Mouse (Mus musculus): ENCODE results near the gene Nkiras1. TPM values are rescaled to one million over a fixed set of nuclear protein-coding genes. Genes with fewer than 3 reads are reported as not detected.

Nkiras1 gene
- polyA plus RNA-seq, 1 experiment from 2014 or later: 21.5 TPM

DNA sequence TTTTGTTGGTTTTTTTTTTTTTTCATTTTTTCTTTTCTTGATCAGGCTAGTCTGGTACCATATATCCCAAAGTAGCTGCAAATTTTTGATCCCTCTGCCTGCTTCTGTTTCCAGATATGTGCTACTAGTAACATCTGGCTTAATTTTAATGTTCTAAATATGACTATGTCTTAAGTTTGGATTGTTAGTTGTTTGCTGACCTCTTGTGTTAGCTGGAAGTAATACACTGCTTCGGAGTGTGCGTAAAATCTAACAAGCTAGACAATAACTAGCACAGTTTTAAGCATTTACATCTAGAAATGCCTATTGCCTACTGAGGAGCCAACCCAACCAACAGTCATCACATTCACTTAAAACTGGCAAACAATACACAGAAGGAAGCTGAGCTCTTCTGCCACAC is 13.6 kb downstream of the Nkiras1 start:
- peaks cover 17% of the 10 kb centered on the region for H3K36me3 ChIP-seq
- no peak overlapping the region for H3K9ac ChIP-seq
- WGBS: 86% methylated on average over 2 of the region's 2 CpGs
- ATAC-seq (ENCODE audit: insufficient number of reproducible peaks, insufficient read depth, low FRiP score, low TSS enrichment): no peak
- H3K4me3 ChIP-seq: no peak overlapping the region
- no peak overlapping the region for H3K27ac ChIP-seq
- no peaks in the 10 kb centered on the region for H3K27me3 ChIP-seq
- no peaks in the 10 kb centered on the region for H3K9me3 ChIP-seq
- H3K4me2 ChIP-seq (replicated peaks): no peak overlapping the region
- H3K4me1 ChIP-seq: no peaks in the 10 kb centered on the region

- H3K27me3 ChIP-seq: no peaks in the 10 kb centered on the region
- no peak overlapping the region for H3K4me3 ChIP-seq
- peaks cover 10% of the 10 kb centered on the region for H3K36me3 ChIP-seq
- H3K4me1 ChIP-seq: no peaks in the 10 kb centered on the region
- WGBS: 89% methylated on average over 3 of the region's 3 CpGs
- no peak overlapping the region for H3K9ac ChIP-seq
- no peak overlapping the region for H3K4me2 ChIP-seq (replicated peaks)
- H3K27ac ChIP-seq: no peak overlapping the region
- ATAC-seq (ENCODE audit: insufficient number of reproducible peaks, insufficient read depth, low FRiP score, low TSS enrichment): no peak
- H3K9me3 ChIP-seq: no peaks in the 10 kb centered on the region
Observed at GRCm38 (mm10) chr14:18285476-18285875, 14.5 kb downstream of the Nkiras1 start.

DNA sequence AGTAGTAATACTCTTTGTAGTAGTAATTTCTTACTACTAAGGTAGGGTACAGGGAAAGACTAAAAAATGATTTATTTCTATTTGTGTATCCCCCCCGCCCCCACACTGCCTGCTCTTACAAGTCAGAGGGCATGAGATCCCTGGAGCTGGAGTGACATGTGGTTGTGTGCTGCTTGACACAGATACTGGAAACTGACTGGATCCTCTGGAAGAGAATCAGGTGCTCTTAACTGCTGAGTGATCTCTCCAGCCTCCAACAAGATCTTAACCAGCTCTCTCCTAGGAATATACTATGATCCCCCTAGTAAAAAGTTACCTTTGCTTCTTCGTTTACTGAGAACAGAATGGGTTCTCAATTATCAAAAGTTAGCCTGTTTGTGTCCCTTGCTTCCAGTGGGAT is 15.5 kb downstream of the Nkiras1 start:
- ATAC-seq (ENCODE audit: insufficient number of reproducible peaks, insufficient read depth, low FRiP score, low TSS enrichment): no peak
- no peak overlapping the region for H3K9ac ChIP-seq
- H3K4me2 ChIP-seq (replicated peaks): no peak overlapping the region
- H3K36me3 ChIP-seq: peaks cover 10% of the 10 kb centered on the region
- no peak overlapping the region for H3K27ac ChIP-seq
- H3K9me3 ChIP-seq: no peaks in the 10 kb centered on the region
- 90% methylated on average over 2 of the region's 2 CpGs for WGBS
- no peaks in the 10 kb centered on the region for H3K27me3 ChIP-seq
- H3K4me3 ChIP-seq: no peak overlapping the region
- H3K4me1 ChIP-seq: no peaks in the 10 kb centered on the region

DNA sequence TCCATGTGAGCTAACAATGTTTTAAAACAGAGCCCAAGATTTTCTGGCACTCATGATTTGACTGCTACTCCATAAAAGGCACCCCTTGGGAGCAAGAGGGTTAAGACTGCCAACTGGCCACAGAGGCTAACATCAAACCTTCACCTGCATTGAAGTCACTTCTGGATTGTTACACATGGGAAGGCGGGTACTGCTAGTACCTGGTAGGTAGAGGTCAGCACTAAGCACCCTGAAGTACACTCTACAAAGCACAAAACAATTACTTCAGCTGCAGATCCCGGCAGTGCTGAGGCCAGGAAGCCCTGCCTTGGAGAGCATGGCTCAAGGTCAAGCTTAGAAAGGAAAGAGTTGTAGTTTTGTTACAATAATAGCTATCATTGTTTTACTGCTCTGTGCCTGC is 16.5 kb downstream of the Nkiras1 start:
- Histone ChIP-seq H3K9ac (no peak overlapping the region), H3K4me3 (no peak overlapping the region), H3K27ac (no peak overlapping the region), H3K9me3 (no peaks in the 10 kb centered on the region), H3K27me3 (no peaks in the 10 kb centered on the region), H3K4me2 (replicated peaks) (no peak overlapping the region), H3K4me1 (no peaks in the 10 kb centered on the region), H3K36me3 (peaks cover 3% of the 10 kb centered on the region; the same call in 1 of the 2 replicates)
- no peak for ATAC-seq (ENCODE audit: insufficient number of reproducible peaks, insufficient read depth, low FRiP score, low TSS enrichment)
- WGBS: 73% methylated on average over 2 of the region's 2 CpGs

DNA sequence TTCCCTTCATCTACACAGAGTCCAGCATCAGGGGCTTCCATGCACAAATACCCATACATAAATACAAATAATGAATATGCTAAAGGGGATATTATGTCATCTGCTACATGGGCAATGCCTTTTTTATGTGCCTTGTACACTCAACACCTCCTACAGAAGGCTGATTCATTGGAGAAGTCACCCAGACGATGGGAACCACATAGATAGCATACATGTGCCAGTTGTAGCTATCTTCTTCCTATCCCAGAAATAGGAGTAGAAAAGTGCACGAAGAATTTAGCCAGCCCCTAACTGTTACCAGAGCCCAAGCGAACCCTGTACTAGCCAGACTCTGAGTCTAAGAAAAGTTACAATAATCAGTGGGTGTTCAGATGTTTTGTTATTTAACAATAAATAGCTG is 21.2 kb downstream of the Nkiras1 start:
- no peak for ATAC-seq (ENCODE audit: insufficient number of reproducible peaks, insufficient read depth, low FRiP score, low TSS enrichment)
- no peaks in the 10 kb centered on the region for H3K36me3 ChIP-seq
- WGBS: 90% methylated on average over 3 of the region's 3 CpGs
- no peaks in the 10 kb centered on the region for H3K9me3 ChIP-seq
- H3K4me1 ChIP-seq: no peaks in the 10 kb centered on the region
- no peak overlapping the region for H3K4me2 ChIP-seq (replicated peaks)
- H3K4me3 ChIP-seq: no peak overlapping the region
- H3K27me3 ChIP-seq: no peaks in the 10 kb centered on the region
- no peak overlapping the region for H3K9ac ChIP-seq
- no peak overlapping the region for H3K27ac ChIP-seq

DNA sequence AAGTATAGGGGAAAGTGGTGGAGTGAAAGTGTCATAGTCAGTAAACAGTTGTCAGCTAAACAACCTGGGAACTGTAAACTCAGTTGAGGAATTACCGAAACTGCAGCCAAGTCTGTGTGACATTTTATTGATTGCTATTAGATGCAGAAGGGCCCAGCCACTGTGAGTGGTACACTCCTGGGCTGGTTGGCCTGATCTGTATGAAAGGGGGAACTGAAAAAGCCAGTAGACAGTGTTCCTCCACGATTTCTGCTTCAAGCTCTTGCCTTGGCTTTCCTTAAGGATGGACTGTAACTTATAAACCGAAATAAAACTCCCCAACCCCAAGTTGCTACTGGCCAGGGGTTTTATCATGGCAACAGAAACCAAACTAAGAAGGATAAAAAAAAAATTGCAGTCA is 21.6 kb downstream of the Nkiras1 start:
- Histone ChIP-seq H3K27me3 (no peaks in the 10 kb centered on the region), H3K4me3 (no peak overlapping the region), H3K9me3 (no peaks in the 10 kb centered on the region), H3K36me3 (no peaks in the 10 kb centered on the region), H3K9ac (no peak overlapping the region), H3K27ac (no peak overlapping the region), H3K4me1 (no peaks in the 10 kb centered on the region), H3K4me2 (replicated peaks) (no peak overlapping the region)
- 95% methylated on average over 3 of the region's 3 CpGs for WGBS
- no peak for ATAC-seq (ENCODE audit: insufficient number of reproducible peaks, insufficient read depth, low FRiP score, low TSS enrichment)

GRCm38 (mm10) chr14:18297441-18297840 is 26.5 kb downstream of the Nkiras1 start:
- no peak overlapping the region for H3K27ac ChIP-seq
- no peaks in the 10 kb centered on the region for H3K27me3 ChIP-seq
- H3K9me3 ChIP-seq: no peaks in the 10 kb centered on the region
- no peak for ATAC-seq (ENCODE audit: insufficient number of reproducible peaks, insufficient read depth, low FRiP score, low TSS enrichment)
- no peak overlapping the region for H3K4me3 ChIP-seq
- peaks cover 3% of the 10 kb centered on the region; the same call in 1 of the 2 replicates for H3K36me3 ChIP-seq
- no peak overlapping the region for H3K9ac ChIP-seq
- 81% methylated on average over 2 of the region's 2 CpGs for WGBS
- no peaks in the 10 kb centered on the region for H3K4me1 ChIP-seq
- H3K4me2 ChIP-seq (replicated peaks): no peak overlapping the region

GRCm38 (mm10) chr14:18298874-18299273 is 27.9 kb downstream of the Nkiras1 start:
- ATAC-seq (ENCODE audit: insufficient number of reproducible peaks, insufficient read depth, low FRiP score, low TSS enrichment): no peak
- Histone ChIP-seq H3K4me3 (no peak overlapping the region), H3K36me3 (peaks cover 3% of the 10 kb centered on the region; the same call in 1 of the 2 replicates), H3K9me3 (no peaks in the 10 kb centered on the region), H3K4me1 (no peaks in the 10 kb centered on the region), H3K27me3 (no peaks in the 10 kb centered on the region), H3K9ac (no peak overlapping the region), H3K27ac (no peak overlapping the region), H3K4me2 (replicated peaks) (no peak overlapping the region)
- WGBS: 87% methylated on average over 2 of the region's 2 CpGs

DNA sequence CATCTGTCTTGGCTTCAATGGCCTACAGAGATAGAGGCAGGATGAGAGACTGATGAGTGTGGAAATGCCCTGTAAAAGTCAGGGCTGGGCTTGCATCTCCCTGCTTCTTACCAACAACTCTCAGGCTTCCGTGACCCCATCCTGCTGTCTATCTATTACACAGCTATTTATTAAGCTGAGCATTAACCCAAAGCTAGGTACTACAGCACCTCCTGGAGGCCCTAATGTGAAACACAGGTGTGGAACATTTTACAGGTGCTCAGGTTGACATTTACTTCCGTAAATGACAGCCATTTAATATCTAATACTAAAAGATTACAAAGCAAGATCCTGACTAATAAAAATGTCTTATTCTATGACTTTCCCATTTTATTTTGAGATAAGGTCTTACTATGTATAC is 29.7 kb downstream of the Nkiras1 start:
- H3K36me3 ChIP-seq: peaks cover 3% of the 10 kb centered on the region; the same call in 1 of the 2 replicates
- no peak overlapping the region for H3K9ac ChIP-seq
- H3K4me2 ChIP-seq (replicated peaks): no peak overlapping the region
- 85% methylated on average over 2 of the region's 2 CpGs for WGBS
- no peaks in the 10 kb centered on the region for H3K4me1 ChIP-seq
- H3K4me3 ChIP-seq: no peak overlapping the region
- no peaks in the 10 kb centered on the region for H3K9me3 ChIP-seq
- no peaks in the 10 kb centered on the region for H3K27me3 ChIP-seq
- H3K27ac ChIP-seq: no peak overlapping the region
- no peak for ATAC-seq (ENCODE audit: insufficient number of reproducible peaks, insufficient read depth, low FRiP score, low TSS enrichment)

- Histone ChIP-seq H3K9me3 (no peaks in the 10 kb centered on the region), H3K4me3 (no peak overlapping the region), H3K4me1 (no peaks in the 10 kb centered on the region), H3K27ac (no peak overlapping the region), H3K4me2 (replicated peaks) (no peak overlapping the region), H3K27me3 (no peaks in the 10 kb centered on the region), H3K9ac (no peak overlapping the region), H3K36me3 (peaks cover 8% of the 10 kb centered on the region; the same call in 1 of the 2 replicates)
- ATAC-seq (ENCODE audit: insufficient number of reproducible peaks, insufficient read depth, low FRiP score, low TSS enrichment): no peak
- 76% methylated on average over 3 of the region's 3 CpGs for WGBS
Observed at GRCm38 (mm10) chr14:18301591-18301990, 30.7 kb downstream of the Nkiras1 start.

GRCm38 (mm10) chr14:18302750-18303149 is 31.8 kb downstream of the Nkiras1 start:
- no peak overlapping the region for H3K9ac ChIP-seq
- no peaks in the 10 kb centered on the region for H3K9me3 ChIP-seq
- no peaks in the 10 kb centered on the region for H3K4me1 ChIP-seq
- no peaks in the 10 kb centered on the region for H3K27me3 ChIP-seq
- no peak overlapping the region for H3K4me2 ChIP-seq (replicated peaks)
- H3K4me3 ChIP-seq: no peak overlapping the region
- 0 out of 2 replicates have a peak, but pooled peaks have one; percentile 60 for ATAC-seq (ENCODE audit: insufficient number of reproducible peaks, insufficient read depth, low FRiP score, low TSS enrichment)
- peaks cover 8% of the 10 kb centered on the region; the same call in 1 of the 2 replicates for H3K36me3 ChIP-seq
- 78% methylated on average over 3 of the region's 3 CpGs for WGBS
- H3K27ac ChIP-seq: no peak overlapping the region

- no peaks in the 10 kb centered on the region for H3K27me3 ChIP-seq
- no peak overlapping the region for H3K4me3 ChIP-seq
- peaks cover 8% of the 10 kb centered on the region; the same call in 1 of the 2 replicates for H3K36me3 ChIP-seq
- WGBS: 84% methylated on average over 4 of the region's 4 CpGs
- no peak overlapping the region for H3K4me2 ChIP-seq (replicated peaks)
- H3K4me1 ChIP-seq: no peaks in the 10 kb centered on the region
- H3K27ac ChIP-seq: no peak overlapping the region; the same call in 1 of the 2 replicates
- ATAC-seq (ENCODE audit: insufficient number of reproducible peaks, insufficient read depth, low FRiP score, low TSS enrichment): no peak
- H3K9me3 ChIP-seq: no peaks in the 10 kb centered on the region
- no peak overlapping the region for H3K9ac ChIP-seq
Observed at GRCm38 (mm10) chr14:18303262-18303661, 32.3 kb downstream of the Nkiras1 start.

- WGBS: 82% methylated on average over 5 of the region's 5 CpGs
- Histone ChIP-seq H3K4me1 (no peaks in the 10 kb centered on the region), H3K9me3 (no peaks in the 10 kb centered on the region), H3K4me3 (no peak overlapping the region), H3K9ac (no peak overlapping the region), H3K27me3 (no peaks in the 10 kb centered on the region), H3K4me2 (replicated peaks) (no peak overlapping the region), H3K36me3 (peaks cover 8% of the 10 kb centered on the region; the same call in 1 of the 2 replicates), H3K27ac (no peak overlapping the region)
- ATAC-seq (ENCODE audit: insufficient number of reproducible peaks, insufficient read depth, low FRiP score, low TSS enrichment): no peak
Observed at GRCm38 (mm10) chr14:18304165-18304564, 33.2 kb downstream of the Nkiras1 start.

Measured in embryonic facial prominence, embryonic 12.5 days (tissue).